Mouse (Mus musculus): Measurements from ENCODE around the gene Nosip.

DNA sequence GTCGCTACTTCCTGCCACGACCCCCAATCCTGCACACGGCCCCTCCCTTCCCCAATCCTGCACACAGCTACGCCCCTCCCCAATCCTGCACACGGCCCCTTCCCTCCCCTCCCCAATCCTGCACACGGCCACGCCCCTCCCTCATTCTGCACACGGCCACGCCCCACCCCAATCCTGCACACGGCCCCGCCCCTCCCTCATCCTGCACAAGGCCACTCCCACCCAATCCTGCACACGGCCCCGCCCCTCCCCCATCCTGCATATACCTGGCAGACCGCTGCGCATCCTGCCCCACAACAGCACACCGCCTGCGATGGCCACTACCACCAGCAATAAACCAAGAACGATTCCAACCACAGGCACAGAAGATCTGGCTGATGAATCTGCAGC, 31.3 kb downstream of the Nosip start:
- TF ChIP-seq EP300 (IDR thresholded peaks at IDR 0.05; ENCODE audit: insufficient read depth, low read depth, low read length) (no peak), POLR2A (IDR thresholded peaks at IDR 0.05; ENCODE audit: insufficient read depth, low read depth, low read length) (no peak), CTCF (IDR thresholded peaks at IDR 0.05) (no peak)

Measured in heart, adult 2 months (tissue).